20 mouse cellular contexts compared by ENCODE assay signal in genomic region chr2:80570656-80571055, GRCm38 (mm10). TPM values are rescaled to one million over a fixed set of nuclear protein-coding genes. Genes with fewer than 3 reads are reported as not detected.
DNase-seq lines count a peak whose midpoint lies in the region; ATAC-seq and TF ChIP-seq lines count a peak whose summit lies in the region.
"Had no signal": no experiment of that assay in that cellular context is flagged by ENCODE, and none has a peak within 500 bp of the region (broad histone marks: within the 10 kb centered on the region; RNA-seq: fewer than 3 reads in every experiment).

No protein-coding gene starts in this region.

- WGBS in heart, adult 2 months, result 56% methylated on average over 4 of the region's 4 CpGs
- 71% methylated on average over 4 of the region's 4 CpGs for WGBS in heart, embryonic 11.5 days (ENCODE audit: insufficient replicate concordance)
- 50% methylated on average over 4 of the region's 4 CpGs for WGBS in lung, postnatal 0 days
- 52% methylated on average over 4 of the region's 4 CpGs for WGBS in lung, adult 2 months

- H3K4me3 ChIP-seq in heart, adult 2 months, result no peak overlapping the region
- no peak overlapping the region for H3K4me3 ChIP-seq in heart, embryonic 11.5 days (ENCODE audit: low read depth, low read length)
- H3K4me3 ChIP-seq in lung, postnatal 0 days (ENCODE audit: low read depth, low read length), result no peak overlapping the region
- H3K4me3 ChIP-seq in lung, adult 2 months (replicated peaks; ENCODE audit: extremely low read depth, low read depth, low read length), result no peak overlapping the region
- H3K4me3 ChIP-seq: embryonic facial prominence, embryonic 12.5 days; forebrain, embryonic 15.5 days; heart, embryonic 12.5 days; hindbrain, embryonic 13.5 days had no signal

- H3K9me3 ChIP-seq in heart, embryonic 11.5 days (replicated peaks; ENCODE audit: control insufficient read depth, low read length), result no peaks in the 10 kb centered on the region
- H3K9me3 ChIP-seq in lung, postnatal 0 days (ENCODE audit: low read length), result no peaks in the 10 kb centered on the region
- H3K9me3 ChIP-seq: embryonic facial prominence, embryonic 12.5 days; forebrain, embryonic 15.5 days; G1E; heart, embryonic 12.5 days; hindbrain, embryonic 13.5 days had no signal

- DNase-seq in cerebellum, adult 9-10 months, result no peak
- no peak for DNase-seq in heart, adult 2 months
- peak; percentile 27 for DNase-seq in lung, postnatal 0 days (ENCODE audit: low spot score)
- no peak for DNase-seq in lung, adult 2 months
- DNase-seq in kidney, adult 11 months, result no peak
- DNase-seq: adrenal gland, postnatal 10 days; B cell, adult 2 months; cerebellum, postnatal 10 days; gastrocnemius, postnatal 25 days; heart, adult 18-20 months; kidney, adult 18-20 months had no signal

- TF ChIP-seq CTCF in heart, adult 2 months (IDR thresholded peaks at IDR 0.05), result no peak
- TF ChIP-seq CTCF in lung, postnatal 0 days (IDR thresholded peaks at IDR 0.05), result no peak
- TF ChIP-seq CTCF in lung, adult 2 months (IDR thresholded peaks at IDR 0.05; ENCODE audit: insufficient read depth, low read length), result no peak

- no peaks in the 10 kb centered on the region for H3K27me3 ChIP-seq in heart, adult 2 months (ENCODE audit: control insufficient read depth, insufficient read depth, low read length)
- H3K27me3 ChIP-seq in heart, embryonic 11.5 days (ENCODE audit: control insufficient read depth, insufficient read depth, low read length), result no peaks in the 10 kb centered on the region
- H3K27me3 ChIP-seq in lung, postnatal 0 days (replicated peaks; ENCODE audit: insufficient read depth, low read length), result no peaks in the 10 kb centered on the region
- H3K27me3 ChIP-seq: embryonic facial prominence, embryonic 12.5 days; forebrain, embryonic 15.5 days; heart, embryonic 12.5 days; hindbrain, embryonic 13.5 days had no signal

- no peak for TF ChIP-seq POLR2A in heart, adult 2 months (IDR thresholded peaks at IDR 0.05; ENCODE audit: insufficient read depth, low read depth, low read length)
- no peak for TF ChIP-seq POLR2A in lung, adult 2 months (IDR thresholded peaks at IDR 0.05; ENCODE audit: borderline replicate concordance, extremely low read depth, low read depth, low read length)

- TF ChIP-seq EP300 in heart, adult 2 months (IDR thresholded peaks at IDR 0.05; ENCODE audit: insufficient read depth, low read depth, low read length), result no peak
- TF ChIP-seq EP300 in lung, postnatal 0 days (IDR thresholded peaks at IDR 0.05), result no peak

- H3K9ac ChIP-seq in heart, adult 2 months (ENCODE audit: low read depth, low read length), result peak overlapping the region; percentile 55
- H3K9ac ChIP-seq in heart, embryonic 11.5 days (ENCODE audit: low read depth, low read length), result no peak overlapping the region
- no peak overlapping the region for H3K9ac ChIP-seq in lung, postnatal 0 days (replicated peaks; ENCODE audit: low read depth)
- H3K9ac ChIP-seq: embryonic facial prominence, embryonic 12.5 days; forebrain, embryonic 15.5 days; heart, embryonic 12.5 days; hindbrain, embryonic 13.5 days had no signal

- H3K36me3 ChIP-seq in heart, adult 2 months (ENCODE audit: control insufficient read depth, insufficient read depth, low read length), result peaks cover 7% of the 10 kb centered on the region
- no peaks in the 10 kb centered on the region for H3K36me3 ChIP-seq in heart, embryonic 11.5 days (ENCODE audit: control insufficient read depth, insufficient read depth, low read length)
- no peaks in the 10 kb centered on the region for H3K36me3 ChIP-seq in lung, postnatal 0 days (ENCODE audit: insufficient read depth, low read length)
- H3K36me3 ChIP-seq: embryonic facial prominence, embryonic 12.5 days; forebrain, embryonic 15.5 days; hindbrain, embryonic 13.5 days had no signal

- H3K4me2 ChIP-seq in heart, embryonic 11.5 days, result no peak overlapping the region
- no peak overlapping the region for H3K4me2 ChIP-seq in lung, postnatal 0 days (replicated peaks; ENCODE audit: low read depth, low read length)
- H3K4me2 ChIP-seq: embryonic facial prominence, embryonic 12.5 days; forebrain, embryonic 15.5 days; heart, embryonic 12.5 days; hindbrain, embryonic 13.5 days had no signal

- peaks cover 6% of the 10 kb centered on the region for H3K79me2 ChIP-seq in heart, adult 2 months (replicated peaks; ENCODE audit: control insufficient read depth, insufficient read depth, low read length)

- ATAC-seq in cerebellum, adult (ENCODE audit: insufficient number of reproducible peaks, low FRiP score, low TSS enrichment), result 0 out of 2 replicates have a peak, but pooled peaks have one; percentile 36
- no peak for ATAC-seq in heart, embryonic 11.5 days (replicated peaks; ENCODE audit: insufficient number of reproducible peaks, low FRiP score, low TSS enrichment)
- ATAC-seq in lung, postnatal 0 days, result no peak
- ATAC-seq: CD4-positive, CD25-positive, alpha-beta regulatory T cell, adult 4 months; forebrain, embryonic 15.5 days; hindbrain, postnatal 0 days had no signal

- intact Hi-C loops in heart, adult 2 months (cut with DNase I), result no loop called here

- peaks cover 5% of the 10 kb centered on the region for H3K4me1 ChIP-seq in heart, adult 2 months (ENCODE audit: control insufficient read depth, insufficient read depth, low read length)
- peaks cover 6% of the 10 kb centered on the region for H3K4me1 ChIP-seq in heart, embryonic 11.5 days (ENCODE audit: control insufficient read depth, insufficient read depth, low read length)
- H3K4me1 ChIP-seq in lung, postnatal 0 days (ENCODE audit: insufficient read depth, low read depth, low read length), result no peaks in the 10 kb centered on the region
- H3K4me1 ChIP-seq in lung, adult 2 months (ENCODE audit: control insufficient read depth, insufficient read depth, low read length), result peaks cover 3% of the 10 kb centered on the region
- H3K4me1 ChIP-seq: embryonic facial prominence, embryonic 12.5 days; forebrain, embryonic 15.5 days; hindbrain, embryonic 13.5 days had no signal

- no peak overlapping the region for H3K27ac ChIP-seq in heart, adult 2 months
- H3K27ac ChIP-seq in heart, embryonic 11.5 days (ENCODE audit: low read depth, low read length), result no peak overlapping the region
- no peak overlapping the region for H3K27ac ChIP-seq in lung, postnatal 0 days (ENCODE audit: low read length)
- H3K27ac ChIP-seq: embryonic facial prominence, embryonic 12.5 days; forebrain, embryonic 15.5 days; hindbrain, embryonic 13.5 days; hindbrain, postnatal 0 days had no signal

RNA-seq across cellular contexts. Expression of gene Nckap1, which starts 10.5 kb away (rescaled TPM):
- total RNA-seq in heart, adult 2 months (2021), result 10 to 100 TPM; 60.1 to 63.6 TPM
- polyA plus RNA-seq in heart, adult 2 months (2012; rRNA removed), result 21.9 and 44.6 TPM in 2 replicates
- polyA plus RNA-seq in heart, embryonic 11.5 days (2014; fragmentation: Nextera tagmentation; extraction: Ambion mirVana), result 51.6 and 53.9 TPM in 2 replicates
- polyA plus RNA-seq in lung, postnatal 0 days (2015; fragmentation: Nextera tagmentation; extraction: Ambion mirVana), result 49.0 and 52.3 TPM in 2 replicates
- 25.2 and 36.4 TPM in 2 replicates for polyA plus RNA-seq in lung, adult 2 months (2012; rRNA removed)

RNA-seq across cellular contexts. Expression of gene Dusp19, which starts 46.2 kb away (rescaled TPM):
- 1 to 10 TPM; 8.9 to 9.1 TPM for total RNA-seq in heart, adult 2 months (2021)
- polyA plus RNA-seq in heart, adult 2 months (2012; rRNA removed), result 5.4 and 8.8 TPM in 2 replicates
- 12.0 and 13.3 TPM in 2 replicates for polyA plus RNA-seq in heart, embryonic 11.5 days (2014; fragmentation: Nextera tagmentation; extraction: Ambion mirVana)
- polyA plus RNA-seq in lung, postnatal 0 days (2015; fragmentation: Nextera tagmentation; extraction: Ambion mirVana), result 10.0 and 11.1 TPM in 2 replicates
- polyA plus RNA-seq in lung, adult 2 months (2012; rRNA removed), result 3.6 and 5.3 TPM in 2 replicates

RNA-seq across cellular contexts. Expression of gene Nup35, which starts 46.4 kb away (rescaled TPM):
- total RNA-seq in heart, adult 2 months (2021), result 1 to 10 TPM; 6.0 to 6.5 TPM
- polyA plus RNA-seq in heart, adult 2 months (2012; rRNA removed), result 9.7 and 11.3 TPM in 2 replicates
- polyA plus RNA-seq in heart, embryonic 11.5 days (2014; fragmentation: Nextera tagmentation; extraction: Ambion mirVana), result 29.3 and 29.8 TPM in 2 replicates
- polyA plus RNA-seq in lung, postnatal 0 days (2015; fragmentation: Nextera tagmentation; extraction: Ambion mirVana), result 18.0 and 21.2 TPM in 2 replicates
- 14.1 and 19.5 TPM in 2 replicates for polyA plus RNA-seq in lung, adult 2 months (2012; rRNA removed)
